Mouse (Mus musculus): Measurements from ENCODE around the gene Ttbk1. TPM values are rescaled to one million over a fixed set of nuclear protein-coding genes. Genes with fewer than 3 reads are reported as not detected.

Ttbk1 gene
- total RNA-seq, 2 experiments from 2014 or later, result 0.40 to 0.48 TPM

DNA sequence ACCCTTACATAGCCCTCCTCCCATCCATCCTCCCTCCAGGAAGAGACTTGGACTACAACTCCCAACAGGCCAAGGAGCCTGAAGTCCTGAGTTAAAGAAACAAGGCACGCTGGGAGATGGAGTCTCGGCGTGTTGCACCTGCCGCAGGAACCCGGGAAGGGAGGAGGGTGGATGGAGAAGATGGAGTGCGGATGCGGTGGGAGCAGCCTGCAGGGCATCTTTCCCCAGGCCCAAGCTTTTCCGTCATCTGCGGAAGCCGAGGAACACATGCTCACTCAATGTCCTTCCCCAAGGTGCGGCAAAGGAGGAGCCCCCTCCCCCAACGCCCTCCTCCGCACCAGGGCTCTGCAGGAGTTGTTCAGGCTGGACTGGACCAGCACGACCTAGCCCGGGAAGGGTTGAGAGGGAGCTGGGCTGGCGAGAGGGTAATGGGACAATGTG is 3.9 kb downstream of the Ttbk1 start:
- DNase-seq, result peak; percentile 36 to 44
- intact Hi-C loops (cut with DNase I), result no loop called here

GRCm38 (mm10) chr17:46477286-46477685 is 10.2 kb downstream of the Ttbk1 start:
- intact Hi-C loops (cut with DNase I), result no loop called here
- DNase-seq, result no peak

DNA sequence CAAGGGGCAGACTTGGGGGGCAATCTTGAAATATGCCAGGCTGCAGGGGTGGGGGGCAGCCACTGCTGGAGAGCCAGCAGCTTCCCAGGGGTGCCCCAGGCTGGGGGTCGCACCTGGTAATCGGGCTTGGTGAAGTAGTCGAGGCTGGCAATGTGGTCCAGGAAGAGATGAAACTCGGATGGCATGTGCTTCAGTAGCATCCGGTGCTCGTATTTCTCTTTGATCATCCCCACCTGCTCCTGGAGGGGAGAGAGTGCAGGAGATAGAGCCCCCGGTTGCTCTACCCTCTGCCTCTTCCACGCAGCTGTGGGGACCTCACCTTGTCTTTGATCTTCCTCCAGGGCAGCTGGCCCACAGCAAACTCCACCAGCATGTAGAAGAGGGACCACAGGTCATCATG is 10.9 kb downstream of the Ttbk1 start:
- intact Hi-C loops (cut with DNase I), result no loop called here
- DNase-seq, result no peak

- DNase-seq, result no peak
- intact Hi-C loops (cut with DNase I), result no loop called here
Measured at GRCm38 (mm10) chr17:46467830-46468229, 19.6 kb downstream of the Ttbk1 start.

GRCm38 (mm10) chr17:46462226-46462625 is 25.2 kb downstream of the Ttbk1 start:
- intact Hi-C loops (cut with DNase I), result no loop called here
- DNase-seq, result peak; percentile 79 to 85

DNA sequence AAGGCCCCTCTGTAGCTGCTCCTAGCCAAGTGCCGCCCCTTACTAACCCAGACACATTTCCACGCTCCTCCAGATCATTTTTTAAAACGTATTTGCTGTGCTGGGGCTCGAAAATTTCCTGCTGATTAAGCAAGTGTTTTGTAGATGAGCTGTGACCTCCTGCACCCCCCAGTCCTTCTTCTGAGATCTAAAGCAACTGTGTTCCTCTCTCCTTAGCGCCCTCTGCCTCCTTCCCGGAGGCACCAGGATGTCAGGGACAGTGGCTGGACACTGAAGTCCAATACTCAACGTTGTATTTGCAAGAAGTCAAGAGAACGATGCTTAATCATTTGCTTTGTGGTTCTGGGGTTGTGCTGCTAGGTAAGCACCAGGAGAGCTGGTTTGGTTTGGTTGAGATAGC is 26.1 kb downstream of the Ttbk1 start:
- no peak for DNase-seq
- intact Hi-C loops (cut with DNase I), result no loop called here

DNA sequence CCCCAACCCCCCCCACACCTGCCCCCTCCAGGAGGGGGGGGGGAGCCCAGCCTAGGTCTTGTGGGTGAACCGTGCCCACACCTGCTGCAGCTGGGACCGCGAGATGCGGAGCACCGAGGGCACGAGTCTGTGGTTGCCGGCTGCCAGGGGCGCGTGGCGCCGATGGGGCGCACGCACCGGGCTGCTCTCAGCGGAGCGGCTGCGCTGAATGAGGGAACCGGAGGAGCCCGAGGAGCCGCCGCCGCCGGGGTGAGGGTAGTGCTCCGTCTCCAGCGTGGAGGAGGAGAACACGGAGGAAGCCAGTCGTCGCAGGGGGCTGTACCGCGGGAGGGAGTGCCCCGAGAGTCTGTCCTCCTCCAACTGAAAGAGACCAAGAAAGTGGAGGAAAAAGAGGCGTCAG is 26.8 kb downstream of the Ttbk1 start:
- no peak for DNase-seq
- intact Hi-C loops (cut with DNase I), result no loop called here

DNA sequence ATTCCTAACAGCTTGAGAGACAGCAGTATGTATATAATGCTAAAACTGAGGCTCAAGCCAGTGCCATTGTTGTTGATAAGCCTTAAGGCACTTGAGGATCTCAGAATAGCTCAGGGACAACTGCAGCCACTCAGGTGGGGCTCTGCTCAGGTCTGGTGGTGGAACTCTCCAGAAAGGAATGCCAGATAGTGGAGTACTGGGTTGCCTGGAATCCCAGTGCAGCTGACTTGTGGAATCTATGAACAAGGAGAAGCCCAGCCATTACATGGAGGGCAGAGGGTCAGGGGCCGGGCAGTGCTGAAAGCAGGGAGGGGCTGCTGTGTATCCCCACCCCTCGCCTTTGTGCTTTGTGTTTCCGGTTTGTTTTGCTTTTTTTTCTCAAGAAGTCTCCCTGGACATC is 29.0 kb downstream of the Ttbk1 start:
- intact Hi-C loops (cut with DNase I), result no loop called here
- DNase-seq, result peak; percentile 61 to 62

- intact Hi-C loops (cut with DNase I), result no loop called here
- DNase-seq, result peak in 1 of 2 experiments; percentile 47
Measured at GRCm38 (mm10) chr17:46457791-46458190, 29.7 kb downstream of the Ttbk1 start.

DNA sequence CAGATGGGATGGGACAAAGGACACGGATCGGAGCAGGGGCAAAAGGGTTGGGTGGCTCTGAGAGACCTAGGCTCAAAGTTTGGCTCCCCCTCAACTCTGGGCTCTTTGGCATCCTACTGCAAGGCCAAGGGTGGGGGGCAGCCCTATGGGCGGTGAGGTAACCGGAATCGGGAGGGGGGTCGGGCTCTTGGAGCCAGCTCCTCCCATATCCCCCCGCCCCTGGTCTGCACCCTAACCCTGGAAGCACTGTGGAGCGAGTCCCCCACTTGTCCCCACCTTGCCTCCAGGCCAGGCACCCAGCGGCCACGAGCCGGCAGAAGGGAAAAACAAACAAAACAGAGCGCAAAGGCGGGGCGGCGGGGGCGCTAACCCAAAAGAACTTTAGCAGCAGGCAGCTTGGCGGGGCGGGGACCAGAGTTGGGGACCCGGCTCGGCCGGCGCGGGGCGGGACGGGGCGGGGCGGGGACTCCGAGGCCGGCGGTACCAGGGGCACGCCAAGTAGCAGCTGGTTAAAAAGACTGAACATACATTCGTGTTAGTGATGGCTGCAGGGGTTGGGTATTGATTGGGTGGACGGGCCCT is 32.3 kb downstream of the Ttbk1 start:
- intact Hi-C loops (cut with DNase I), result no loop called here
- peak in 1 of 2 experiments; percentile 51 for DNase-seq

- DNase-seq, result no peak
- intact Hi-C loops (cut with DNase I), result no loop called here
Measured at GRCm38 (mm10) chr17:46454539-46454938, 32.9 kb downstream of the Ttbk1 start.

- DNase-seq, result no peak
- intact Hi-C loops (cut with DNase I), result no loop called here
Measured at GRCm38 (mm10) chr17:46453970-46454411, 33.5 kb downstream of the Ttbk1 start.

DNA sequence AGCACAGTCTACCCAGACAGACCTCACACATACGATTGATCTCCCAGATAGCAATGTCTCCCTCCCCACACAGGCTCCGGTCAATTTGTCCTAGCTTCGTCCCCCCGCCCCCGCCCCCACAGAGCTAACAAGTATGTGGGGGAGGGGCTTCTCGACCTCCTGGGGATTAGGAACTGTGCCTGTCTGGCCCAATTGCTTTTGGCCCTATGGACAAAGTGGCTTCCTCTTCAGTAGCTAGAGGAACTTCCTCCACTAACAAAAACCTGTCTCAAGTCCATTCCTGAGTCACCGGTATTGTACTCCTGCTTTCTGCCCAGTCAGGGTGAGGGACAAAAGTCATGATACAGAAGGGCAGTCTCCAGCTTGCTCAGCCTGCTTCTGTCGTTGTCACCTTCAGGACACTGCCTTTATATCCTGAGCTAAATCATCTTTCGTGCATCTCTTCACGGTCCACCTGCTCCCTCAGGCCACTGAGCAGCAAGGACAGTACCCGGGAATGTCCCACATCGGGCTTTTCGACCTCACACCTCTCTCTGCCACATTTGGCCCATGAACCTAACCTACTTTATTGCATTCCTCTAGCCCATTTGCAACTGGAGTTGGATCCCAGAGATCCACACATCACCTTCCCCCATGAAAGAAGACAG is 34.0 kb downstream of the Ttbk1 start:
- DNase-seq, result no peak
- intact Hi-C loops (cut with DNase I), result no loop called here

- no peak for DNase-seq
- intact Hi-C loops (cut with DNase I), result no loop called here
Measured at GRCm38 (mm10) chr17:46452683-46453082, 34.8 kb downstream of the Ttbk1 start.

DNA sequence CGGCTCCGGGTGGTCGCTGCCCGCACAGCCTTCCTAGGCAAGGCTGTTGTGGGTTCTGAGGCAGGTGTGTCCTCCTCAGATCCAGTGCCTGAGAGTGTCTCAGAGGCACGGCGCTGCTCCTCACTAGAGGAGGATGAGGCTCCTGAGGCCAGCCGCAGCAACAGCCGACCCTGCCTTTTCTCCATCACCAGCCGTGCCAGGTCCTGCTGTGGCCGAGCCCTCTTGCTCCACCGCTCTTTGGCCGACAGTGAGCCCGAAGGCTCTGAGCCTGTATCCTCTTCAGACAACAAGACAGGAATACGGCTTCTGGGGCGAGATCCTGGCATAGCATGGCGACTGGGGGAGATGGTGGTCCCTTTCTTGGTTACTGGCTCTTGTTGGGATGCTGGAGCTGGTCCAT is 41.2 kb downstream of the Ttbk1 start:
- no peak for DNase-seq
- intact Hi-C loops (cut with DNase I), result no loop called here

- intact Hi-C loops (cut with DNase I), result no loop called here
- DNase-seq, result no peak
Measured at GRCm38 (mm10) chr17:46444839-46445579, 42.5 kb downstream of the Ttbk1 start.

DNA sequence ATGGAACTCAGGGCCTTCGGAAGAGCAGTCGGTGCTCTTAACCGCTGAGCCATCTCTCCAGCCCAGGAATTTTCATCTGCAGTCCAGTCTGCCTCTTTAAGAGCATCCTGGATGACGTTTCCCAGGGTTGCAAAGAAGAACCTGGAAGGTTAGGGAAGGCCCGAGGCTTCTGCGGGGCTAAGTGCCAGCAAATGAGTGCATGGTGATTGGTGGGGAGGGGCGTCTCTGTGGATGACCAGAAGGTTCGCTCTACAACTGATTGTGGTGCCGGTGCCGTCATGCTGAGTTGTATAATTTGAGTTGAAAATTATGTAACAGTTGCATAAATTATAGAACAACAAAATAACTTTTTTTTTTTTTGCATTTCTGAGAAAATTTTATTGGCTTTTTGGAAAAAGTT is 48.3 kb downstream of the Ttbk1 start:
- intact Hi-C loops (cut with DNase I), result no loop called here
- DNase-seq, result no peak

- DNase-seq, result no peak
- intact Hi-C loops (cut with DNase I), result no loop called here
Measured at GRCm38 (mm10) chr17:46438298-46438873, 49.1 kb downstream of the Ttbk1 start, which contains the start of gene Slc22a7. Slc22a7 (minus strand) TSS chr17:46438457.

- DNase-seq, result peak; percentile 51 to 63
- intact Hi-C loops (cut with DNase I), result loop anchor here (1.0 kb wide), 1 partner anchor 74 kb away; no protein-coding TSS in a partner anchor
Measured at GRCm38 (mm10) chr17:46436672-46437366, 50.7 kb downstream of the Ttbk1 start.

DNA sequence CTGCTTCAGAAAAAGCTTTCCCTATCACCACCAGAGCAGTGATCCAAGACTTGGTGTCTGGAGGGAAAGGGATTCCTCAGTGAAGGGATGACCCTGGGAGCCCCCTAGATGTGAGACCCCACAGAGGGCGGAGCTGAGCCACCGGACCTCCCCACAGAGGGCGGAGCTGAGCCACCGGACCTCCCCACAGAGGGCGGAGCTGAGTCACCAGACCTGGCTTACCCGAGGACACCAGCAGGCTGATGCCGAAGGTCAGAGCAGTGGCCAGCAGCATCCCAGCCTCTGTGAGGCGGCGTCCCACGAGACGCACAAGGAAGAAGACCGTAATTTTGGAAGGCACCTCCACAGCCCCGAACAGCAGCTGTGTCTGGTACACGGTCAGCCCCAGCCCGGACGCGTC is 53.8 kb downstream of the Ttbk1 start:
- DNase-seq, result no peak
- intact Hi-C loops (cut with DNase I), result no loop called here
